Mouse (Mus musculus) thymus, postnatal 4 days (tissue): ENCODE measurements around the gene Lmo2.

Experiments used
- DNase-seq: peaks from one replicate; pipeline ENCODE4 v3.0.0; 2021

The Lmo2 gene

DNA sequence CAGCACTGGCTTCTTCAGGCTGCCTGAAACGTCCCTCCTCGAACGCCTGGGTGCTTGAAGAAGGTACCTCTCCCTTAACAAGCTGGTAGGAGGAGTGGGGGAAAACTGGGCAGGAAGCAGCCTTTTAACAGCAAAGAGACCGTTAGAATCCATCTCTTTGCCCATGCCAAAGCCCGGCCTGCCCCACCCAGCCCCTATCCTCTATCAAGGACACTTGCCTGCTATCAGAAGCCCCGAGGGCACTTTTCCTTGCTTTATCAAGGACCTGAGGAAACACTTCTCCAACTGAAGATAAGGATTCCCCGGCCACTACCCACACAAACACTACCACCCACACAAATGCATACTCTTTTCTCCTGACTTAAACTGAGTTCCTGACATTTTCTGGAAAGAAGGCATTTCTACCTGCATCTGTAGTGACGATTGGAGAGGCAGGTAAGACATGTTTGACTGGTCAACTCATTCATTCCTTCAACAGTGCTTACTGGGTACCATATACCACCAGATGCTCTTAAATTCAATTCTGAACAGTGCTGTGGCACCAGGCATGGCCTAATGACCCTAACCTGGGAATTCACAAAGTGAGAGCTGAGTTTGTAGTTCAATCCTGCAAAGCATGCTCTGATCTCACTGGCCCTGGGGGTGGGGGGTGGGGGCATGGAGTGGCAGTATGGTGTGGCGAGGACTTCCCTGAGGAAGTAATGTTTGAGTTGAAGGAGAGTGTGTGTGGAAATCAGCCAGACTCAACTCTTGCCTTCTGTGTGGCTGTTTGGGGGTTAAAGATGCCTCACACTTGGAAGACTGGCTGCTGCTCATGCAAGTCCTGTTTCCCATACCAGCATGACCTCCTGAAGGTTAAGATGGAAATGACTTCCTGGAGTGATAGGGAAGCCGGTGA, at the start of gene Lmo2:
TSS of gene Lmo2 (plus strand) at position 338 of the 898 bp plus-strand sequence.
- DNase-seq: no peak

DNA sequence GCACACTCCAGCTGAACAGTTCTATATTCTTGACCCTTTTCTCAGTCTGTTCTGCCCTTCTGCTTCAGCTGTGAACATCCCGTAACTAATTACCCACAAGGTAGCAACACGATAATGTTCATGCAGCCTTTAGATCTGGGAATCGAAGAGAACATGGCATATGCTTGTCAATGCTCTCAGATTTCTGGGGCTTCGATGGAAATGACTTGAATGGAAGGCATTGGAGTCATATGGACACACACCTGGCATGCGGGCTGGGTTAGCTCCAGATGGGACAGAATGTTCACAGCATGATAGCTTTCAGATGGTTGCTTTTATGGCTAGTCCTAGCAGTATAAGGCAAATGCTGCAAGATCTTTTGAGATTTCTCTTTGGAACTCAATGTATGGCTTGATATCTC, 47.2 kb upstream of the Lmo2 start:
- no peak for DNase-seq

DNA sequence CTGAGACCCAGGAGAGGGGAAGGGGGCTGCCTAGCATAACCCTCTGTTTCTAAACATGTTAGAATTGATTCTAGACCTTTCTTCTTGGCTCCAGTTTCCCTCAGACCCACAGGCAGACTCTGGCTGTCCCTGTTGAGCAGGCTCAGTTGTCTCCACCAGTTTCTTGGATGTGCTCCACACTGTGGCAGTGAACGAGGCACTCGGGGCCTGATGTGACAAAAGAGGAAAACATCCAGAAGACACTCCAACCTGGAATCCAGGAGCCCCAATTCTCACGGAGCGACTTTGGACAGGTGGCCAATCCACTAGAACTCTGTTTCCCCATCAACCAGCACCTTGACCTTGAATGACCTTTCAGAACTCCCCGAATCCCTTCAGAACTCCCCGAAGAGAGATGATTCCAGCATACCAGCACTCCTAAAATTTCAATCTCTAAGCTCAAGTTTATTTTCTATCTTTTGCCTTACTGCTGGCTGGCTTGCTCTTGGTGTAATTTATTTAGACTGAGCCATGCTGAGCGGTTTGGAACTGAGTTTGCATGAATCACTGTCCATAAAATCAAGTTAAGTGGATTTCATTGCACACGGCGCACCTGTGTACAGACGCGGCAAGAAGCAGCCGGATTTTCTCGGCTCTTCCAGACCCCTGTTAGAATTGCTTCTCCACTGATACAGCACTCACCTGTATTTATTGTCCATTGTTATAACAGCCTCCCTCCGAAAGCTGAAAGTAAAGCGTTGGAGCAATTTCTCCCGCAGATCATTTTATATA, 45.1 kb upstream of the Lmo2 start:
- DNase-seq: no peak

DNA sequence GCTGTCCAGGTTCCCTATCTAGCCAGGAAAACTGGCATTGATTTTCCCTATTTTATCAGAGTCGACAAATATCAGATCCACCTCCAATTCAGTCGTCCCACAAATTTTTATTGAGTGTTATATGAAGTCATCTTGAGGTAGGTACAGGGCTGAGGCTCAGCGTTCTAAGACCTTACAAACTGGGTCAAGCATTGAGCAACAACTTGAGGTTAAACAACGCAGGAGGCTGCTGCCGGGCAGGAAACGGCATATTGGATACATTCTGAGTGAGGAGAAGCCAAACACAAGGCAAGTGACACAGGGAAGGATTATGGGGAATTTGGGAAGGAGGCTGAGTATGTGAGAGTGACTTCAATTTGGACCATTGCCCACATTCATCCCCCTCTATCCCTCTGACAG, 44.5 kb upstream of the Lmo2 start:
- DNase-seq: no peak

DNA sequence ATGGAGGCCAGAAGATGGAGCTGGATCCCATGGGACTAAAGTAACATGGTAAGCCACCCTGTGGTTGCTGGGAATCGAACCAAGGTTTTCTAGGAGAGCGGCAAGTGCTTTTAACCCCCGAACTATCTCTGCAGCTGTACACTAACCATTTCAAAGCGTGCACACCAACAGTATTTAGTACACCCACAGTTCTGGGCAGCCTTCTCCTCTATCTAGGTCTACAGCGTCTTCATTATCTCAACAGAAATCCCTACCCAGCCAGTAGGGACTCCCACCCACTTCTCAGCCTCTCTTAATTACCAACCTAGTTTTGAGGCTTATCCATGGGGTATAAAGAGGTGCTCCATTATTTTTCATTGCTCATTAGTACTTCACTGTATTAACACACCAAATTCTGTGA, 41.7 kb upstream of the Lmo2 start:
- no peak for DNase-seq

DNA sequence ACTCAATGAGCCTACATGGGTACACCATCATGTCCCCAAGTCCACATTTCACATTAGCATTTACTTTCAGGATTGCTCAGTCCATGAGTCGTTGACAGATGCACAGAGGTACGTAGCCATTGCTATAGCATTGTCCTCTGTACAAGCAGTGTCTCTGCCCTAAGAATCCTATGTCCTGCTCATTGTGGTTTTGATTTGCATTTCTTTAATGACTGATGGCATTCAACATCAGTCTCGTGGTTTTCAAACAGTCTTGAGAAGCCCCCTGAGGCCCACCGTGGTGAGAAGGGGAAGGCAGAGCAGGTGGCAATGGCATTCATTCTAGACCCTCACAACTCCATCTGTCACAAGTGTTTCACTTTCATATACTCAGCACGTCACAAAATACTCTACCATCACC, 40.4 kb upstream of the Lmo2 start:
- DNase-seq: no peak

DNA sequence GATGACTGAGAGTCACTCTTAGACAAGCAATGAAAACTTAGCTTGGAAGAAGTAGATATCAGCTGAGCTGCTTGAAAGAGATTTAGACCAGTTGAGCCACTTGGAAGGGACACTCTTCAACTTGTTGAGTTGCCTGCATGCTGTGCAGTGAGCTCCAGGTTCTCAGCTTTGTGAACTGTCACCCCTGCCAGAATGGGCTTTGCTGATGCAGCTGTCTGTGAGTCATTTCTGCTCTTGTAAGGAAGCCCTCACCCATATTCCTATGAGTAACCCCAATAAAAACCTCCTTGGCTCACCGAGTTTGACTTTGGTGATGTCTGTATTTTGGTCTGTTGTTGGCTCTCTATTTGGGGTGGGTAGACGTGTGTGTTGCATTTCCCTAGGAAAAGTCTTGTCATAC, 39.4 kb upstream of the Lmo2 start:
- no peak for DNase-seq

DNA sequence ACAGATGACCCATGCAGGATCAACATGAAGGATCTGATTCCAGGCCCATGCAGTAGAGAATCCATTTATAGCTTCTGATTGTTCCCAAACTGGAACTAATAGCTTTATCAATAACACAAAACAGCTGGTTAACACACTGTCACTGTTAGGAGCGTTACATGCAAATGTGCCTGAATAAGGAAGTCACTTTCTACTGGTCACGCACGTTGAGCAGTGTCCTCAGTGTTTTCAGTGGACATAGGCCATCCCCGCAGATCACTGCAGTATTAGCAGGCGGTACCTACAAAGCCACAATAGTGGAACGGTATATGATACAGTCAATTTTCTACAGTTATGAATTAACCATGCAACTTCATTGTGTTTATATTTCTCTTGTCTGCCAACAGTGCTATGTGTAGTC, 38.3 kb upstream of the Lmo2 start:
- no peak for DNase-seq

DNA sequence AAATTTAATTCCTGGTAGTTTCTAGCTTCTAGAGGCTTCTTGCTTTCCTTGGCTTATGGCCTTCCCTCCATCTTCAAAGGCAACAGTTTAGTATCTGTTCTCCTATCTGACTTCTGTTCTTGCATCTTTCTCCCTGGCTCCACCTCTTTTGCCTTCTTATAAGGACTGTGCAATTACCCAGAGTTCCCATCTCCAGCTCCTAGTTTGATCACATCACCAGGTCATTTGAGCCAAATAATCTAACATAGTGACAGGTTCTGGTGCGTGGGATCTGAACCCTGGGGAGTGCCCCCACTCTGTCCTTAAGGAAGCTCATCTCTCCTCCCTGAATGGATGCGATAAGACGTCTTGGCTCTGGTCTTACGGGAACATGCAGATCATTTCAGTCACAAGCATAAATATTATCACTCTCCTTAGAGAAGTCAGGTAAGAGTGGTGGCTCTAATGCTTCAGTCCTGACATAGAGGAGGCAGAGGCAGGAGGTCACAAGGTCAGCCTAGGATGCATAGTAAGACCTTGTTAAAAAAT, 31.1 kb upstream of the Lmo2 start:
- no peak for DNase-seq

DNA sequence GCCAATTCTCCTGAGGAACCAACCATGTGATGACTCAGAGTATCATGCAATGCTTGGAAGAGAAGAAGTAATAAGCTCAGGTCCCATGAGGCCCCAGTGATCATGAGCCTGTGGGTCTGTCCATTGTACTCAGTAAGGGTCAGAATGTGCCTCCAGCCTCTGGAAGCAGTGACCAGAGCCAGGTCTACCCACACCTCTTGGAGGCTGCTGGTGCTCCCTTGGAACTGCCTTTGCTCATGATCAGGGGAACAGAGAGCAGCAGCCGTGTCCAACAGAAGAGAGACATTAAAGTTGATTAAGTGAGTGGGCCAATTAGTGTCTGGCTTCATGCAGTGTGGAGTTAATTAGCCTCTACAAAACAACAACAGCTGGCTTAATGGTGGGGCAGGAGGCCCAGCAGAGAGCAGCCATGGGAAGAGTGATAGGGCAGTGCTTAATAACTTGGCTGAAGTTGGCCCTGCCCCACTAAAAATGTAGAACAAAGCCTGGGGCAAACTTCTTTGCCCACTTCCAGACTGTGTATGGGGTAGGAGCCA, 30.1 kb upstream of the Lmo2 start:
- no peak for DNase-seq

DNA sequence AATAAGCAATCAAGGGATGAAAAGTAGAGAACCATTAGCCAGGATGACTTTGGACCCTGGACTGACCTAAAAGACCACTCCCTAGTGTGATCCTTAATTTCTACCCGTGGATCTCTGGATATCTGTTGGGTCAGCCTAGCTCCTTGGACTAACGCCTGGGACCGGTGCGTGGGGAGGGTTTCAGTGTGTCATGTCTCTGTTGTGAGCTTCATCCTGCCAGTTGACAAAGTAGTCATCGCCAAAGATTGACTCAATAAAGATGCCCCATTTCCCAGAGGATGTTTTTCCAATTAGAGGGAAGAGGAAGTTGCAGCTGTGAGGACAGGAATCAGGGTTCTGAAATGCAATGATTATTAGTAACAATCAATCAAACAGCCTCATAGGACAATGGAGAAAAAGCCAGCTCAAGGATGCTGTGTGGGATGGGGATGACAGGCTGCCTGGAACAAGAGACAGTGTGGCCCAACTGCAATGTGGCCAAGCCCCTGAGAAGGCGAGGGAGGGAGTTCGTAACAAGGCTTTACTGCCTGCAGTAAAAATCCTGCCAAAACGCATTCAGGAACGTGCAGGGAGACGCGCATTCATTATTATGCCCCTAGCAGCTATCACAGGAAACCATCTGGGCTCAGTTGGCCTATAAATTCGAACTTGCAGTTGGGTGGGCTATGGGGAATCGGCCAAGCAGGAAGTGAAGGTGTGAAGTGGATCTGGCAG, 27.3 kb upstream of the Lmo2 start:
- no peak for DNase-seq

DNA sequence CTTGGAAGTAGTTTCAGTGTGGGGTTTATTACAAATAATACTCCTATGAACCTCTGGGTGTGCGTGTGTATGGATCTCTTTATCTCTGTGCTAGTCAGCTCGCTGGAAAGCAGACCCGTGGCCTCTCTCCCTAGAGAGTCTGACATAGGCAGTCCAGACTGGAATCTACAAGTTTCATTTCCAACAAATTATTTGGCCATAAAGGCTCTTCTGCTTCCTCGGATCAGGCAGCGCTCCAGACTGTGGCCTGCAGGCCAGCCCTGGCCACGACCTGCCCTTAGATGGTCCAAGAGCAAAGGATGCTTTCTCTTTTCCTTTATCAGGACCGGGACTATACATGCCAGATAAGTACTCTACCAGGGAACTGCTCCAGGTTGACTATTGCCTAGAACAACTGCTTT, 26.3 kb upstream of the Lmo2 start:
- no peak for DNase-seq

DNA sequence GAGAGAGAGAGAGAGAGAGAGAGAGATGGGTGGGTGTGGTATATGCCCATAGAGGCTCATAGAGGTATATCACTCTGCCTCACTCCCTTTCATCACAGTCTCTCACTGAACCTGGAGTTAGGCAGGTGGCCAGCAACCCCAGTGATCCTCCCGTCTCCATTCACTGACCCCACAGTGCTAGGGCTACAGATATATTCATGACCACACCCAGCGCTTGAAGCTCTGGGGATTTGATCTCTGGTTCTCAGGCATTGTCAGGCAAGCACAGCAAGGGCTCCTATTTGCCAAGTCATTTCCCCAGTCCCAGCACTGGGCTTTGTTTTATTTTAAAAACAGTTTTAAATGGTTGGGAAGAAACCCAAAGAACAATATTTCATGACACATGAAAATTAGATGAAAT, 25.8 kb upstream of the Lmo2 start:
- no peak for DNase-seq

DNA sequence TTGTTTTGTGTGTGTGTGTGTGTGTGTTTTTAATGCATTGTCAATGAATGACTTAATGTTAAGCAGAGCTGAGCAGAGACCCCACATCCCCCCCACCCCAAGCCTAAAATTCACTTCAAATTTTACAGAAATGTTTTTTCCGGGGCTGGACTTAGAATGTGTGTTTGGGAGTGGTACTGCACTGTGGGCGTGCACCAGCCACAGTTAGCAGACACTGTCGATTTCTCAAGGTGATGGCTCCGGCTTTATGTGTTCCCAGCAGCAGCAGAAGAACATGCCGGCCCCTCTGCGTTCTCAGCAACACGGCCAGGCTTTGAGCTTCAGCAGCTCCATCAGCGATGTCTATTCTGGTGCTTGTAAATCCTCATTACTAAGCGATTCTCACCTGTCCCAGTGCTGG, 25.3 kb upstream of the Lmo2 start:
- DNase-seq: no peak

DNA sequence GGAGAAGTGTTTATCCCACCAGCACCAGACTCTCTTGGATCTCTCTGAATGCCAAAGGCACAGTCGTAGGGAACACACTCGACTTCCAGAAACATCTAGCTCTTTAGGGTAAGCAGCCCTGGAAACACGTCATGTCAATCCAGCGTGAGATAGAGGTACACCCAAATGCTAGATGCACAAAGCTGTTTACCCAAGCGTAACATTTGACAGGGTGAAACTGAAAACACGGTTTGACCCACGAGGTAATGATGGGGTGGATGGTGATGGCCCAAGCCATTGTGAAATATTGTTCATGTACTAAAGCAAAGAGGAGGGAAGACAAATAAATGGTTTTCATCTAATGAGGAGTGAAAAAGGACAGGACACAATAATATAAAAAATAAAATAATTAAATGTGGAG, 23.5 kb upstream of the Lmo2 start:
- no peak for DNase-seq

DNA sequence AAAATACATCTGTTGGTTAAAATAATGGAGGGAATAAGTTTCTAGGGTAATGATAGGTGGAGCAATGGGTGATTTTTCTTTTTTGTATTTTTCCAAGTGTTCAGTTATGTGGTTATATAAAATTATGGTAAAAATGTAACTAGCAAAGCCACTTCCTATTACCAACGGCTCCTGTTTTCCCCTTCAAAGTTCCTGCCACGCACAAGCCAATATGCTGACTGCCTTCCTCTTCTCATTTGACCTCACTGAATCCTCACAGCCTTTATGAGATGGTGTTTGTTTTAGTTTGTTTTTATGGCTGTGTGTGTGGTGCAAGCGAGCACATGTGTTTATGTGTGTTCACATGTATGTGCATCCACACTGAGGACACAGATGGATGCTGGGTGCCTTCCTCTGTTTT, 23.1 kb upstream of the Lmo2 start:
- no peak for DNase-seq

DNA sequence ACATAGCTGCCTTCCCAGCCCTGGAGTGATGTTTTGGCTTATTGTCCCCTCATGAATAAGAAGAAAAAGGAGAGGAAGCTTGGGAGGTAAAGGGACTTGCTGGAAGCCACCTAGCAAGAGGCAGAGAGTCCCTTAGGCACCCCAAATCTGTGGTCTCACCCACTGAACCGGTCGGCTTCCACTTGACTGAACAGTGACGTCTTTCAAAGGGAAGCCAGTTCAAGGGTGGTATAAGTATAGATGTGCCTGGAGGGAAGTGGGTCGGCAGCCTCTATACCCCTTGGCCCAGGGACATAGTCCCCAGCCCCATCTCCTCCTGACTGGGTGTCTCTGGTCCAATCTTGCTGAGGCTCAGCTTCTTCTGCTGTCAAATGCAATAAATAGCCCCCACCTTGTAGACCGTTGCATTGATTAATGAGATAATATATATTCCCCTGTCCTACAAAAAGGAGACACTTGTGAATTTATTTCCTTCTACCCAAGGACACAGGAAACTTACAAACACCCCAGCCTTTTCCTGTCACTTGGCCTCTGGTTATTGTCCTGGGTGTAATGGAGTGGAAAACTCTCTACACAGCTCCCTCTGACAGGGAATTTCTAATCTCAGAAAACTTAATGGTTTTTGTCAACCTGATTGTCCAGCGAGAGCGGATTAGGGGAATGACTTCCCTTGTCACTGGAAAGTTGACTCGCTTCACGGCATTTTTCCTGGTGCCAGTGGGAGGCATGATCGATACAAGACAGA, 21.9 kb upstream of the Lmo2 start:
- DNase-seq: no peak

DNA sequence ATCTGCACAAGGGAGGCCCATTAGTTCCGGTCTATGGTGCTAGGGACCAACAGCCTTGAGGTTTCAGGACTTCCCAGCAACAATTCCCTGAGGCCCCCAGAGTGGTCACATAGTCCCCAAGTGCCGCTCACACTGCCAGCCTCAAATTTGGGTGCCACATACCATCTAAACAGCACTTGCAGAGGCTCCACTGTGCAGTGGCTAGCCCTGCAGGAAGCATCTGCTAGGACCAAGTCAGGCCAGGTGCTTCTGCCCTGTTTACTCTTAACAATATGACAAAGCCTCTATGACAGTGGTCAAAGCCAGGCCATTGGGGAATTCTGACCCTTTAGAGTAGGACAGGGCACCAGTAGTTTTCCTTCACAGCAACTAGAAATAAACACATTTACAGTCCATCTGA, 21.1 kb upstream of the Lmo2 start:
- DNase-seq: no peak

DNA sequence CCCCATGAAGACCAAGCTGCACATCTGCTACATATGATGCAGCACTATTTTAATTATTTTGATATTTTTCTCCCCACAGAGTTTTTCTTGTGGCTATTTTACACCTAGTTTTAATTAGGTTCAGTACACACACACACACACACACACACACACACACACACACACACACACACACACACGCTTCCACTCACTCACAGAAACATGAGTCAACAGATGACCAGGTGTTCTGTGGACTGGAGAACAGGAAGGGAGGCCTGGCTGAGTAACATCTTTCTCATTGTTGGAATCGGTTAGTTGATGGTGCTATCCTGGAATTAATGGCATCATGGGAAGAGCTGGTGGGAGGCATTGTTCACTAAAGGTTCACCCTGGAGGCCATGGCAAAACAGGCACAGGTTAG, 20.1 kb upstream of the Lmo2 start:
- no peak for DNase-seq

DNA sequence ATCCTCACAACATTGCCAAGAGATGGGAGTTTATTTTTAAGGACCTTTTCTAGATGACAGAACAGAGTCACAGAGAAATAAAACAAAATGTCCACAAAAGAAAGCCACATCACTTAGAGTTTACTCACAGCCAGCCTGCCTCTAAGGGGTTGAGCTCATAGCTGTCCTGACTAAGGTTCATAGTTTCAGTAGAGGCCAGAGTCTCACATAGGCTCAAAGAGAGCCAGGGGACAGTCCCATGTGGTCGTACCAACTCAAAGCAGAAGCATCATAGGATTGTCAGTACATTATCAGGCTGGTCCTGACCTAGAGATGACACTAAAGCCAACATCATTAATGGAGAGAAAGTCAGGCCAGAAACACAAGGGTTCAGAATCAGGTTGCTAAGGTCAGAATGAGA, 19.2 kb upstream of the Lmo2 start:
- no peak for DNase-seq

DNA sequence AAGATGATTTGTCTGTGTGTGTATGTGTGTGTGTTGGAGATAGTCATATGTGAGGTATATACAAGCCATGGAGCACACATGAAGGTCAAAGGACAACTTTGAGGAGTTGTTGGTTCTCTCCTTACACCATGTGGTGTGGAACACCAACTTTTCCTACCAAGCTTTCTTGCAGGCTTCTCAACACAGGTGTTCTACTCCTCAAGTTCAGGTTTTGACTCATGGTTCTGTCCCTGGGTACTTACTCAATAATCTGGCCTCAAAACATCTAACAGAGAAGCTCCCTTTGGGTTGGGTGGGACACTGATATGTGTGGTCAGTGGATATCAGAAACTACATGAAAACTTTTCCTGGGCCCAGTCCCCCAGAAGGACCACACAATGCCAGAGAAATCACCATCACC, 18.8 kb upstream of the Lmo2 start:
- no peak for DNase-seq

DNA sequence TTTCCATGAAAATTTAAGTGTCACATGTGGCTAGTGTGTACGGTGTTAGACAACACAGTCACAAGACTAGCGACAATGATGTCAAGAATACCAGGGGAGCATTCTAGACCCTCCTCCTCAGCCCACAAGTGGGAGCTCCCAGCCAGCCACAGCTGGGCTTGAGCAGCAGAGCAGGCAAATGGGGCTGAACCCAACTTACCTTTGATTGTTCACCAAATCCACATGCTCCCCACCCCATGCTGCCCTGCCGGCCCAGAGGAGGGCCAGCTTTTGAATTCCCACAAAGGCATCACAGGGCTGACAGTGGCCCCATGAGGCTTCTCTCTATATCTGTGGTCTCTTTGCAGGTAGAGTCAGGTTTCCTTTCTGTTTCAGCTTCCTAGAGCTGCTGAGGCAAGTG, 16.7 kb upstream of the Lmo2 start:
- DNase-seq: no peak

DNA sequence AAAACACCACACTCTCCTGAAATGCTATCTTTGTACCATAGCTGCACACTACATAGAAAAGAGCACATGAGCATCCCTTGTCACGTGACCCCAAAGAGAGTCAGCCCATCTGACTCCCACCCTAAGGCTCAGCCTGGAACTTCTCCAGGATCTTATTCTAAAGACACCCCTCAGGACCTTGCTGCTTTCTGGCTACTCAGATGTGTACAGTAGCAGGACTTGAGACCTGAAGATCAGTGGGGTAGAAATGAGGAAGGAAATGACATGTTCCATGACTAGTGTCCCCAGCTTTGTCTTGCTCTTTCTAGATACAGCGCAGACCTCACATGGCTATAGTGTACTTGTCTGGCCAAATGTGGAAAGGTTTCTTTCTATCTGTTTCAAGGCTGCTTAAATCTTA, 12.9 kb upstream of the Lmo2 start:
- DNase-seq: no peak
